Mouse (Mus musculus): Measurements from ENCODE around the gene Fuca2.

GRCm38 (mm10) chr10:13473287-13473832 lies 26.0 kb upstream of the Fuca2 start:
- TF ChIP-seq CTCF (IDR thresholded peaks at IDR 0.05; ENCODE audit: control insufficient read depth, insufficient read depth, insufficient replicate concordance, low read depth, low read length) (no peak), POLR2A (IDR thresholded peaks at IDR 0.05; ENCODE audit: control insufficient read depth, low read depth, low read length) (no peak)
